Mouse (Mus musculus): ENCODE data around the gene Fgfr1op.
"Not testable (repeated sequence)": the region's sequence is repeated elsewhere in the genome, so short reads cannot be mapped to it uniquely, and the experiment has no call there.

The Fgfr1op gene

DNA sequence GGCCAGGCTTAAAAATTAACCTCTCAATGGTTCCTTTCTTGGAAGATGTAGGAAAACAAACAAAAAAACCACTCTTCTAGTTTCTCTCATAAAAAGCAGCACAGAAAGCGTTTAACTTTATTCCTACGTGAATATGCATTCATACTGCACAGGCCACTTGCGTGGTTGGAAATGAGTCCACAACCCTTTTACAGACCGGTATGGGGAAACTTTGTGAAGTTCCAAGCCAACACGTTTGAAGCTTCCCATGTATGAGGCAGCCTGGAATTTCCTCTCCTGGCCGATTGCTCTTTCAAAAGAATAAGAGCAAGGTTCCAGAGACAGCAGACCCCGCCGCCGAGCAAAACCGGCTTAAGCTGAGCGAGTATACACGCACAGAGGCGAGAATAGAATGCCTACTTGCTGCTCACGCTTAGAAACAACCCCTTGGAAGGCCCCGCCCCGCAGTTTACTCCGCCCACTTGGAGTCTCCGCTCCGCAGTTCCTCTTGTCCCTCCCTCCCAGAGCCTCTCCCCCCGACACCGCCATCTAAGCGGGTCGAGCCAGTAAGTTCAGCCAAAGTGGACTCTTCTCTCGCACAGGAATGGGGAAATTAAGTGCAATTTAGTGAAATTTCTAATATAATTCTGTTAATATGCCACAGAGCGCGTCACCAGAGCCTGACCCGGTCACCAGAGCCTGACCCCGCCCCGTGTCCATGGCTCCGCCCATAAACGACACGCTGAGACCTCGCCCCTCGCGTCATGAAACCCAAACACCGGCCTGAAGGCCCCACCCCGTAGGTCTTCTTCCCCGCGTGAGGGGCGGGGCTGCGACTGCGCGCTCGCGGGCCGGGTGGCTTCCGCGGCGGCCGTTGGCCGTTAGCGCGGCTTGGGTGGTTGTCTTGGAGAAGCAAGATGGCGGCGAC lies at the start of gene Fgfr1op:
TSS of gene Fgfr1op (plus strand) at position 801 of the 907 bp plus-strand sequence.
- not testable (repeated sequence) for DNase-seq (ENCODE audit: low read depth, low spot score)

DNA sequence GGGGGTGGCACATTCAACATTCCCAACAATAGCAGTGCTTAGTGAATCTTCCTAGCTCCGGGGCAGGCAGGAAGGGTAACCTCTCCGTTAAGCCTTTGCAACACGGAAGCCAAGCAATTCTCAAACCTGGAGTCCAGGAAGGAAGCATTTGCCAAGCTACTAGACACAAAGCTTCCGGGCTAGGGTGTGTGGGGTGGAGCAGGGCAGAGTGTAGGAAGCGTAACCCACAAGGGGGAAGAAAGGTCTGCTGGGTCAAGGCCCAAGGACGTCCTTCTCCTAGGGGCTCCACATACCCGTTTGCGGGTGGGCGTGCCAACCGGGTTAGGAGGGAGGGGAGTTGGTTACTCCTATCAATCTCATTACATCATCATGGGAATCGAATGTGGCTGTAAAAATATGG lies 48.9 kb upstream of the Fgfr1op start:
- DNase-seq (ENCODE audit: low read depth, low spot score) = not testable (repeated sequence)

DNA sequence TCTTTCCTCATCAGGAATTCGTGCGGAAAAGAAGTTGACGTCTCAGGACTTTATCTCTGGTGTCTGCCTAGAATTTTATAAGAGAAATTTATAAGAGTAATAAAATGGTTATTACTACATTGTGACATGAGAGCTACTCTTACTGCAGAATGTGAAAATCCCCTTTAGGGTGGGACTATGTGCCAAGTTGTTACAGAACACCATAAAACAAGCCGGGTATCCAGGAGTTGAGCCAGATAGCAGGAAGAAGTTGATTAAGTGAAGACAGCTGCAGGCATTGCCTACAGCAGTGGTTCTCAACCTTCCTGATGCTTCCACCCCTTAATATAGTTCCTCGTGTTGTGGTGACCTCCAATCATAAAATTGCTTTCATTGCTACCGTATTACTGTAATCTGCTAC lies 48.4 kb upstream of the Fgfr1op start:
- not testable (repeated sequence) for DNase-seq (ENCODE audit: low read depth, low spot score)

DNA sequence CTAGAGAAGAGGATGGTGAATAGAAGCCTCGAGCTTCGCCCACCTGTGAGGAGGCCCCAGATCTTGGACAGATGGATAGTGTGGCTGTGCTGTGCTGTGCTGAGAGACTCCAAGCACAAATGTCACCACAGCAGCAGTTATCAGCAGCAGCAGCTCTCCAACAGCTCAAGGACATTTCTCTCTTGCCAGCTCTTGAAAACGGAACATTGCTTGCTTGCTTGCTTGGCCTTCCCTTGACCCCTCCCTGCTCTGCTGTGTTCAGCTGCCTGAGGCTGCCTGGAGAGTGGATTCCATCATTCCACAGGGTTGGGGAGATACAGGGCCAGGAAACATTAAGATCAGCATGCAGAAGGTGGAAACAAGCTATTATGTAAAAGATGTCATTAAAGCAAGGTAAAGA lies 42.3 kb upstream of the Fgfr1op start:
- DNase-seq (ENCODE audit: low read depth, low spot score) = not testable (repeated sequence)

DNA sequence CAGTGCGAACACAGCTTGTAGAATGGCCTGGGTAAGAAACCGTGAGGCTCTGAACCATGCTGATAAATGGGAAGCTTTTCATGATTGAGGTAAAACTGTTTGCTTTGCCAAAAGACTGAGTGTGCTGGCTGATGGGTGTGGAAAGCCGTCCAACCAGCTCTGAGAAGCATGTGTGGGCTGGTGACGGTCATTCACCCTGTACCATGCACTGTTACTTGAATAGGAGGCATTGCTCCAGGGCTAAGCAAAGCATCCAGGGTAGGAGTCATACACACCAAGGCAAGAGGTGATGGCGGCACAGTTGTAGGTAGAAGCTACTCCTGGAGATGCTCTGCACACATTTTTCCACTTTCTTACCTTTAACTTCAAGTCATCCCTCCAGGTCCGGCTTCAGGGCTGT lies 40.7 kb upstream of the Fgfr1op start:
- DNase-seq (ENCODE audit: low read depth, low spot score) = not testable (repeated sequence)

DNA sequence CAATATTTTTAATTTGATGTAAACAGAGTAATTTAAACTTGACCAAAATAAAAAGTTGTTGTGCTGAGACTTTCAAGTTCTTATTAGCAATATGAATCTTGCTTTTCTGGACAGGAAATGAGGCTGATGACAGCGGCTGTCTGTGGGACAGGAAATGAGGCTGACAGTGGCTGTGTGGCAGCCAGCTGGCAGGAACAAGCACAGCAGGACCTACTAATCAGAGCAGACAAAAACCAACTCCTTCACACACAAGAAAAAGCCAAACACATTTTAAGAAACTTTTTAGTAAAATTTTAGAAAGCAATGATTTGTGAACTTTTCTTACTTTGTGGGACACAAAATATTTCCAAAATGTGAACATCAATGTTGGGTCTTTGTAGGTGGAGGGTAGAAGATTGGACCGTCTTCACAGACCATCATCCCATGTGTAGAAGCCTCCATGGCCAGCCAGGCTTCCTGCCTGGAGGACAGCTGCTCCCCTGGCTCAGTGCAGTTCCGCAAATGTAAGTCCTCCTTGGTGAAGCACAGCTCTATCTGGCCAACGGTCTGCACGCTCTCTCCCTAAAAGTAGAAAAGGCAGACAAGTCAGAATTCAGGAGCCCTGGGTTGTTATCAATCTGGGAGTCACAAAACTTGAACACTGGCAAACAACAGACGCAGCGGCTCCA lies 36.8 kb upstream of the Fgfr1op start:
- not testable (repeated sequence) for DNase-seq (ENCODE audit: low read depth, low spot score)

DNA sequence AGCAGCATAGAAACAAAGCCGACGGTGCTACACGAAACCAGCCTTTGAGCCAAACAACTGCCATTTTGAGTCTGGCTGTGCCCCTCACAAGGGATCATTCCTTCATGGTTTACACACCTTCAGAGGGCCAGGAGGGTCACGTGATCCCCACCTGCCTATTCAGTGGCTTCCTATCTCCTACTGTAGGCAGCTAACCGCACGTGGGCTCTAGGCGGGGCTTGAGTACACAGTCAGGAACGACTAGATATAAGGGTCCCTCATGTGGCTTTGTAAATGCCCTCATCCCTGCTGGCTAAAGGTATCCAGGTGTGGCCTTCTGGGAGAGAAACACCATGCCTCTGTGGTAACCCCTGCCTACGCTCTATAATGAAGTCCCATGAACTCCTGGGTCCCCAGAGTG lies 35.7 kb upstream of the Fgfr1op start:
- DNase-seq (ENCODE audit: low read depth, low spot score) = not testable (repeated sequence)

DNA sequence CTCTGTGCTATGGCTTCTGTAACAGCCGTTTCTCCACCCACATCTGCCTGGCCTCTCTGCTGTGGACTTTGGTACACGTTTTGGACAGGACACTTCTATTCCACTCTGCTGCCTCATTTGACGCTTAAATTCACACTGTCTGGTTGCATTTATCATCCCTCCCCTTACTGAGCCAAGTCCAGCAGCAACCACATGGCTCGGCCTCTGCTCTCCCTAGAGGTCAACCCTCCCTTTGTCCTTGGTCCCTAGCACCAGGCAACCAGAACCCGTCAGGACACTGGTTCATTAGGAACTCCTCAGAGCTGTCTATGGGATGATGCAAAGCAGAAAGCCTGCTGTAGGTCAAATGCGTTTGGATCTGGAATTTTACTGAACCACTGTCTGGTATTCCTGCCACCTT lies 34.5 kb upstream of the Fgfr1op start:
- not testable (repeated sequence) for DNase-seq (ENCODE audit: low read depth, low spot score)

DNA sequence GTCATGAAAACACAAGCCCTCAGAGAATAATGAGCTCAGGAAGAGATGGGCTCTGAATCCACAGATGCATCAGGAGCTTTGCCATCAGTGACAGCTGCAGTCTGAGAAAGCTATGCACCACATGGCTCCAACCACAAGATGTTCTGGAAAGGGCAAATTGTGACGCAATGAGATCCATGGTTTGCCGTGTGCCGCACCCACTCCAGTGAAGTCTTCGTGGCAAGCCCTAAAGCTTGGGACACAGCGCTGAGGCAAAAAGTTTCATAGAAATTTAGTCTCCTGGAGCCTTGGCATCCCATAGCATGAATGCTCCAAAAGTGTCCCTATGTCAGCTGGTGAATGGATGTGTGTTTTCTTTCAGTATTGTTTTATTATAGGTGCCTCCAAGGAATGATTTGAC lies 27.2 kb upstream of the Fgfr1op start:
- DNase-seq (ENCODE audit: low read depth, low spot score) = not testable (repeated sequence)

DNA sequence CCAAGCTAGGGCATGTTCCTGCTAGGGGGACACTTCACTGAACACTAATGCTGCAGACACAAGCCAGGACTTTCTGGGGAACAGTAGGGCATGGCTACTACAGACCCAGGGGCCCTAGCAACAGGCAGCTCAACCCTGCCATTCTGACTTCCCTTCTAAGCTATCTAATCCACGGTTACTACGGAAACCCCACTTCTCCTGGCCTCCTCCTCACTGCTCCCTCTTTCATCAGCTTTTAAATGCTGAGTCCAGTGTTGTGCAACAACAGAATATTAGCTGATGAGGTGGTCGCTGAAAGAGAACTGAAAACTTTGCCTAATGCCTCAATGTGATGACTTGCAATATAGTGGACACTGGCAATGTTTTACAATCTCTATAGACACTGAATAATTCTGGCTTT lies 25.1 kb upstream of the Fgfr1op start:
- DNase-seq (ENCODE audit: low read depth, low spot score) = not testable (repeated sequence)

DNA sequence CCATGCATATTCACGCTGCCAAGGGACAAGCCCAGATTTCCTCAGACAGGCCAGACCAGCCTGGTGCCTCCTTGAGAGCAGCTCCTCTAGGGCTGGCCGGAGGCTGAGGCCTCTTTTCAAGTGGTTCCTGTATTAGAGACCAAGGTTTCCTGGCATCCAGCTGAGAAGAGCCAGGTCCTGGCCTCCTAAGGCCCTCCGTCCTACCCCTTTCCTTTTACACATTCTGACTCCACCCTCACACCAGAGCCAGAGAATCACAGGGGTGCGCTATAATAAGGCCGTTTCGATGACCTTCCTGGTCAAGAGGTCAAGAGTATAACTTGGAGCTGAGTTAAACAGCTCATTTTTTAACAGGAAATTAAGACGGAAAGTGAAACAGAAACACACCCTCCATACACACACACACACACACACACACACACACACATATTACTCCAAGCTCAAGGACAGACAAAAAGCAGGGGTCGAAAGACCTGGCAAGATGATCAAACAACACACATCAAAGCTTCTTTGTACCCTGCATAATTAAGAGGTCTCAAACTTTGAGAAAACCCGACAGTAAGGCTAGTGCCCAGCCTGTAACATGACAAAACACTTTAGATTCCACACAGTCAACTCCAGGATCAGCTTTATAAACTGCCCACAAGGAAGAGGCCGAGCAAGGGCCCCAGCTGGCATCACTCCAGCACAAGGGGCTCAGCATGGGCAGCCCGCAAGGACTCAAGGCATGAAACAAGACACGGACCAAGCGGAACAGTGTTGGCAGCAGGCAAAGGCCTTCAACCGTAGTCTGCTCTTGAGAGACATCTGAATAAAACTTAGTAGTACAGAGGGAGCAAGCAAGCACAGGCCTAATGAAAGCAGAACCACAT lies 21.3 kb upstream of the Fgfr1op start:
- not testable (repeated sequence) for DNase-seq (ENCODE audit: low read depth, low spot score)

DNA sequence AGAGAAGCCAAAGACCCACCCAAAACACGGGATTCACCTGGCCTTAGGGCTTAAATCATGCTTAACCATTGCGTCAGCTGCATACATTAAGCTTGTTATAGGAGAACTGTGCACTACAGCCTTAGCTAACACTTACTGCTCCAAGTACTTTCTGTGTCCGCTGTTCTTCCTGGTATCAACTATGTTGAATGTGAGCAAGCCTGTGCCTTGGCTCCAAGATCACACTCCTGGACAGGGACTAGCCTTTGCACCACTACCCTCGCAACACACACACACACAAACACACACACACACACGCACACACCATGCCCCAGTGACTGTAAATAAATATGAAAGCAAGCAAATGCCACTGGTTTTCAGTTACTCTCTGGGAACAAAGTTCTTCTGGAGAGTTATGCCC lies 18.4 kb upstream of the Fgfr1op start:
- DNase-seq (ENCODE audit: low read depth, low spot score) = not testable (repeated sequence)

DNA sequence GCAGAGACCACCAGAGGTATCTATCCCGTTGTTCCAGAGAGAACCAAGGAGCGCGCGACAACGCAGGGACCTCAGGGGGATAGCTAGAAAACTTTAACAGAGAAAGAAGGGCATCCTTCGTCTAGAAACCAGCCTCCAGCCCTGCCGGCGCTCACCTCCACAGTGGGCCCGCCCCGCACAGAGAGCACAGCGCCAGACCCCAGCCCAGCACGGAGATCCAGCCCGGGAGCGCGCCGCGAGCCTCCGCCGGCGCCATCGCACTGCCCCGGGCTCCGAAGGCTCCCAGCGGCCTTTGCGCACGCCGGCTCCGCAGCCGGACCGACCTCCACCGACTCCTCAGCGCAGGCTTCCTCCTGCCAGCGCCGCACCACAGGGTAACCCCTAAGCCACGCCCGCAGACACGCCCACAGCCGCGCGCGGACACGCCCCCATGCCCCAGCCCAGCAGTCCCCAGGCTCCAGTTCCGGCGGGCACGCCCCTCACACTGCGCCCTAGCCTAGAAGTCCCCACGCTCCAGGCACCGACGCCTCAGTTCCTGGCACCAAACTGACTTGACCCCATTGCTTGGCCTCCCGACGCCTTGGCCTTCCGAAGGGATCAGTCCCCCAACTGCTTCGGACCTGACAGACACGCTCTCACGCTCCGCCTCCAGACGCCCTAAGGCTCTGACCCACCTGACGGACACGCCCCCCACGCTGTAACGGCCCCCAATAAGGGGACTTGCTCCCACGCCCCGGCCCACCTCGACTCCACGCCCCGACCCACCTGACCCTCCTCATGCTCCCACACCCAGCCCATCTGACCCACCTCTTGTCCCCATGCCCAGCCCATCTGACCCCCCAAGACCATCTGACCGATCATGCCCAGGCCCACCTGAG lies 17.6 kb upstream of the Fgfr1op start, which contains the start of the genes Gm49673 and Rnaset2a:
TSS of gene Gm49673 (minus strand) at position 350 of the 878 bp plus-strand sequence.
TSS of gene Rnaset2a (minus strand) at position 659 of the 878 bp plus-strand sequence.
- DNase-seq (ENCODE audit: low read depth, low spot score) = not testable (repeated sequence)

DNA sequence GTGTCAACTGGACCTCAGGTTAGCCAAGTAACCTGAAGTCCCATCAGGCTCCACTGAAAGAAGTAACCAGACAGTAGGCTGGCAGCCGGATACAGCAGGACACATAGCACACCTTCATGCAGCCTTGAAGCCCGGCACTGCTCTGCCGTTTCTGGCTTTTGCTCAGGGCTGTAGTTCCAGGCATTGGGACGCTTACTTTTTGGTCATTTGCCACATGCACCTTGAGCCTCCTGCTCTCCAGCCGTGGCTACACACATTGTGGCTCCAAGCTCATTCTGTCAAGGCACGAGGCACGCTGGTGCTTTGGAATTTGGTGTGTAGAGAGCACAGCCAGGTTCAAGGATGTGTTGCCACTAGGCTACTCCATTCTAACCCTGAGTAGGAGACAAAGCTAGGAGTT lies 10.3 kb upstream of the Fgfr1op start:
- not testable (repeated sequence) for DNase-seq (ENCODE audit: low read depth, low spot score)

DNA sequence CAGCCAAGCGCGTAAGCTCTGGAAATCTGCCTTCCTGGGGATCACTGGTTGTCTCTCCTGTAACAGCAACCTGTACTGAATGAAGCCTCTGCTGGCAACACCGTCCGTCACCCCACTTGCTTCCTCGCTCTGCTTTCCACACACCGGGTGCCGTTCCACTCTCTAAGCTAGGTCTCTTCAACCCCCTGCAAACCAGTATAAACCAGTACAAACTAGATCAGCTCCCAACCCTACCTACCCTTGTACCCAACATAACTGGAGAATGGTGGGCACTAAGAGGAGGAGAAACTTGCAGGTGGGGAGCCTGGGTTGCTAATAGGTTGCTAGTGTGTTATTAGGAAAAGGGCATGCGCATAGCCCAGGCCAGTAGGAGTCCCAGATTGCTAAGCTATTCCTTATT lies 9.3 kb upstream of the Fgfr1op start:
- not testable (repeated sequence) for DNase-seq (ENCODE audit: low read depth, low spot score)

DNA sequence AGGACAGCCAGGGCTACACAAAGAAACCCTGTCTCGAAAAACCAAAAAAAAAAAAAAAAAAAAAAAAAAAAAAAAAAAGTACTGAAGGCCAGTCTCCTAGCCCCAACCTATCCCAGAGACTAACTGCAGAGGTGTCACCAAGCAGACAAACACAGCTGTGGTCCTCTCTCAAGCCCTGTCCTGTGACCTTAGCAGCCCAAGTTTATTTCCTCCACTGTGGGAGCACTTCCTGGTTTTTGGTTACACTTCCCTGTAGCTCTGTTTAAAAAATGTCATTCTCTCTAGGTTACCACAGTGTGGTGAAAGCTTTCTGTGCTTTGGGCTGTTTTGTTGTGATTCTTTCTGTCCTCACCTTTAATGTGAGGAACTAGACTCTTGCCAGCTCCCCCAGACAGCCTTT lies 6.7 kb upstream of the Fgfr1op start:
- not testable (repeated sequence) for DNase-seq (ENCODE audit: low read depth, low spot score)

DNA sequence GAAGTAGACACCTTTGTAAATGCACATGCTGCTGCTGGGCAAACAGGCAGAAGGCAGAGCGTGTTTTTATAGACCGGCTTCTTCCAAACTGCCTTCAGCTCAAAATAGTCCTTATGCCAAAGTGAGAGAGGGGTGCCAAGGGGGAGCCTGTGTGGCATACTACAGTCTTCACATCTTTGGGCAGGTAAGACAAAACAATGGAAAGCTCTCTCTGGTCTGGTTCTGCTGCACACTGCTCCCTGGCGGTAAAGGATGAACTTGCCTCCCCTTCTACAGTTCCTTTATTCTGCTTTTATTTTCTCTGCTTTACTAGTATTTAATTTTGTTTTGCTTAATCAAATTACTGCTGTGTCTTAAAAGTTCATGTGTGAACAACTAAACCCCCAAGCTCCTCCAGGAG lies 4.3 kb upstream of the Fgfr1op start:
- not testable (repeated sequence) for DNase-seq (ENCODE audit: low read depth, low spot score)

DNA sequence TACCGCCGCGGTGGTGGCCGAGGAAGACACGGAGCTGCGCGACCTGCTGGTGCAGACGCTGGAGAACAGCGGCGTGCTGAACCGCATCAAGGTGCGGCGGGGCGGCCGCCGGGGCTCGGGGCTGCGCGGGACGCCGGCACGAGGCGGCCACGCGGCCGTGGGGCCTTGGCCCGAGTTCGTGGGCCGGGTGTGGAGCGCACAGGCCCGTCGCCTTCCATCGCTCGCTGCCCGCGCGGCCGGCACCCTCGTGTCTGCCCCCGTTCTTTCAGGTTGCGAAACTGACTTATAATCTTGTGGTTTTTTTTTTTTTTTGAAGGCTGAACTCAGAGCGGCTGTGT lies 276 bp downstream of the Fgfr1op start:
- not testable (repeated sequence) for DNase-seq (ENCODE audit: low read depth, low spot score)

DNA sequence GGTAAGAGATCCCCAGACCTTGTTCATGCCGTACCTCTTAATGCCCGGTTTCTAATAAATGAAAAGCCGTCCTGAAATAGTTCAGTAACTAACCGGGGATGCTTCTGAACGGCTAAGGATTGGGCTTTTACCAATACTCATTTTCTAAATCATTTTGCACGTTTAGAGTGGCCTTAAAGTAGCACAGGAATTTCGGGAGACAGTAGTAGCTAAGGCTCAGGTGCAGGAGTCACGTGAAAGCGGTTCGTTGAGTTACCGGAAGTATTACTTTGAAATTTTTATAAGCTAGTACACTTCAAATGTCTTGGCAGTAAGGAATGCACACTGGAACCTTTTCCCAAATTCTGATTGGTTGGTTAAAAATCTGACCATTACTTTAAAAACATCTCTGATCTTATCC lies 676 bp downstream of the Fgfr1op start:
- not testable (repeated sequence) for DNase-seq (ENCODE audit: low read depth, low spot score)

DNA sequence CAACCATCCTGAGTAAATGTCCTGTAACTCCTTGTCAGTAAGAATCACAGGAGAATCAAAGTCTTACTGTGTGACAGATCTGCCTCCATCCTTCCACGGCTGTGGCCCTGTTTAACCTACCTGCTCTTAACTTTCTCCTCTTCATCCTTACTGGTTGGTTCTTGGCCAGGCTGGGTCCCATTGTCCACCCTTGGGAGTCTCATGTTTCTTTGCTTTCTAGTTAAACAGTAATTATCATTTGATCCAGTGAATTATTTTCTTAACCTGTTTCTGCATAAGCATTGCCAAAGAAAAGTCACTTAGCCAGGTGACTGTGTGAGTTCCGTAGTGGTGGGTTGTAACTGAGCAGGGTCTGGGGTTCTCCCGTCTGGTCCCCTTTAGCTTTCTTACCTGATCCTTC lies 1.2 kb downstream of the Fgfr1op start:
- not testable (repeated sequence) for DNase-seq (ENCODE audit: low read depth, low spot score)

DNA sequence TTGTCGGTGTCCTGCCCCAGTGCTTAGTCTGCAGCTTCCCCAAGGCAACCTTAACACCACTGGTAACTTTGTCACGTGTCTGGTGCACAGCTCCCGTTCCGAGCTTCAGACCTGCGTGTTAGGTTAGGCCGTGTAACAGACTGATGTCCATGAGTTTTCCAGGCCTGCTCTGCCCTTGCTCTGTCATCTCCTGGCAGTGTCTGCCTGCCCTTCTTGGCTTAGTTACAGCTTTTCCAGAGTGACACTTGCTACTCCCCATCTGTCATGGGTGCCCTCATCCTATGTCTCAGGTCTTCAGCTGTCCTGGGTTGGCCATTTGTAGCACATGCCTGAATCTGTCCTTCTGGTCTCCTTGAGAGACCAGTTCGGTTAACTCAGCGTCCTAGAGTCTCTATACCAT lies 2.1 kb downstream of the Fgfr1op start:
- not testable (repeated sequence) for DNase-seq (ENCODE audit: low read depth, low spot score)
